Mouse (Mus musculus): ENCODE results near the gene Rela.

The Rela gene

DNA sequence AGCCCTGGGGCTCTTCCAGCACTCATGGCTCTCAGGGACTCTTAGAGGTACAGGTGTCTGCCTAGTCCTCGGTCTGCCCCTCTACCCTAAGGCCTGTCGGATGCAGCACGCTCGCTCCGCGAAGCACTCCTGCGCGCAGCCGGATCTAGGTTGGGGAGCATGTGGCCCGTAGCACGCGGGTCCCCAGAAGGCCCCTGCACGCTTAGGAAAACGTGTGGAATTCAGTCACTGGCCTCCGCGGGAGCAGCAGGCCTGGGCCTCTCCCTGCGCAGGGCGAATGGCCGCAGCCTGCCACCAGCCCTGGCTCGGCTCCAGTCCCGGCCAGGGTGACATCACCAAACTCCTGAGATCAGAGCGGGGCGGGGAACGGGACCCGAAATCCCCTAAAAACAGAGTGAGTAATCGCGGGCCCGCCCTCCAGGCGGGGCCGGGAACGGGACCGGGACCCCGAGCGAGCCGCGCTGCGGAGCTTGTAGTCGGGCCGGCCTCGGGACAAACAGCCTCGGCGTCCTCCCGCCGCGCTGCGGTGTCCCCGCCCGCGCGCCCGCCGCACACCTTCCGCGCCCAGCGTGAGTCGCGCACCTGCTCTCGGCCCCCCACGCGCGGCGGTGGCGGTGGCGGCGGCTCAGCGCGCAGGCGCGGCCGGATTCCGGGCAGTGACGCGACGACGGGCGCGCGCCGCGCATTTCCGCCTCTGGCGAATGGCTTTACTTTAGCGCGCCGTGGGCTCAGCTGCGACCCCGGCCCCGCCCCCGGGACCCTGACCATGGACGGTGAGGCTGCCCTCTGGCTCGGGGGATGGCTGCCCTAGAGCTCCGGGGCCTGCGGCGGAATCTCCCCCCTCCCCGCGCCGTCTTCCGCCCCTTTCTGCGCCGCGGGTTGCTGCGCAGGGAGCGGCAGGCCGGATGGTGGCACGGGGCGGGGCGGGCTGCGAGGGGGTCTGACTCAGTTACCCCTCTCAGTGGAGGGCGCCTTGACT, at the start of gene Rela:
Gene Rela, plus strand, starts transcription at position 415 of the 979 bp plus-strand sequence.
- peak; percentile 87 for DNase-seq (ENCODE audit: low read depth, low spot score)

GRCm38 (mm10) chr19:5589159-5589558, 48.1 kb upstream of the Rela start:
- DNase-seq (ENCODE audit: low read depth, low spot score) = no peak

DNA sequence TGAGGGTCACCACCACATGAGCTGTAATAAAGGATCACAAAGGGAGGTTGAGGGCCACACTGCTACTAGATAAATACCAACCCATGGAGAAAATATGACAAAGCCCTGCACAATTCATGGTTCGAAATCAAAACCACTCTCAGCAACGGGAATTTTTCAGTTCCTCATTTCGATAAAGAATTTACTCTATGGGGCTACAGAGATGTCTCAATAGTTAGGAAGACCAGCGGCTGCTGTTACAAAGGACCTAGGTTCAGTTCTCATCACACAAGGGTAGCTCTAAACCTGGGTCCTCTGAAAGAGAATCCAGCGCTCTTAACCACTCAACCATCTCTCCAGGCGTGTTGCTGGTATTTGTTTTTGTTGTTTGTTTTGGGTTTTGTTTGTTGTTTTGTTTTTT, 45.4 kb upstream of the Rela start:
- no peak for DNase-seq (ENCODE audit: low read depth, low spot score)

GRCm38 (mm10) chr19:5599224-5599623, 38.1 kb upstream of the Rela start:
- DNase-seq (ENCODE audit: low read depth, low spot score) = no peak

DNA sequence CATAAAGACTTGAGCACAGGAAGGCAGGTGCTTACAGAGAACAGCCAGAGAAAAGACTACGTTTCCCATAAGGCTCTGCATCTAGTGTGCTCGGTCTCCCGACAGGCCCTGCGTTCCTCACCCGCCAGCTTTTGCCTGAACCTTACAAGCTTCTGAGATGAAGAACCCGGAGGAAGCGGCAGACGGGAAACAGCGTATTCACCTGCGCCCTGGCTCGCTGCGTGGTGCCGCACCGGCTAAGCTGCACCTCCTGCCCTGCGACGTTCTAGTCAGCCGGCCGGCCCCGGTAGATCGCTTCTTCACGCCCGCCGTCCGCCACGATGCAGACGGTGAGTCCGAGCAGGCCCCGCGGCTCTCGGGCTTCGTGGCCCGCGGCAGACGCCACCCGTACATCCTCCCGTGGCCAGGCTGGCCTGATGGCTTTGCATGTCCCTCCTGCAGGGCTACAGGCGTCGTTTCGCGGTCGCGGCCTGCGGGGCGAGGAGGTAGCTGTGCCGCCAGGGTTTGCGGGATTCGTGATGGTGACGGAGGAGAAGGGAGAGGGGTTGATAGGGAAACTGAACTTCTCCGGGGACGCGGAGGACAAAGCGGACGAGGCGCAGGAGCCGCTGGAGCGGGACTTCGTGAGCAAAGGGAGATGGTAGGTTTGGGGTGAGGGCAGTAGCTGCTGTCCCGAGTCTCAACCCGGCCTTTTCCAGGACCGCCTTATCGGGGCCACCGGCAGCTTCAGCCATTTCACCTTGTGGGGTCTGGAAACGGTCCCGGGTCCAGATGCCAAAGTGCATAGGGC, 35.3 kb upstream of the Rela start, which contains the start of gene Rnaseh2c:
Gene Rnaseh2c, plus strand, starts transcription at position 122 of the 790 bp plus-strand sequence.
- DNase-seq (ENCODE audit: low read depth, low spot score) = peak; percentile 94

GRCm38 (mm10) chr19:5603664-5604063, 33.6 kb upstream of the Rela start:
- no peak for DNase-seq (ENCODE audit: low read depth, low spot score)

DNA sequence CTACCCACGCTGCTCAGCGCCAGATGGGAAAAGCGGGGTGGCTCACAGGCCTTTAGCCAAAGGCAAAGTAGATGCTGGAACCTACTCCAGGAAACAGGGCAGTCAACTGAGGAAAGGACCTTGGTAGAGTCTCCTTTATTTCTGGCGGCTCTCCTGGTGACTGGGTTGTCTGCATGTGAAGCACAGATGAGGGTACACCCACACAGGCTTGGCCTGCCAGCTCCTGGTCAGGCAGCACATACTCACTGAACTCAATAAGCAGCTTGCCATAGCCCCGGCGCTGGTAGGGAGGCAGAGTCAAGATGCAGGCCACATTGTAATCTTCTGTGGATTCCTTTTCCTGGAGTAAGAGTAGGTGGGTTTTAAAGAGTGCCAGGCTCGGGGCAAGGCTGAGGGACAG, 32.2 kb upstream of the Rela start:
- no peak for DNase-seq (ENCODE audit: low read depth, low spot score)

DNA sequence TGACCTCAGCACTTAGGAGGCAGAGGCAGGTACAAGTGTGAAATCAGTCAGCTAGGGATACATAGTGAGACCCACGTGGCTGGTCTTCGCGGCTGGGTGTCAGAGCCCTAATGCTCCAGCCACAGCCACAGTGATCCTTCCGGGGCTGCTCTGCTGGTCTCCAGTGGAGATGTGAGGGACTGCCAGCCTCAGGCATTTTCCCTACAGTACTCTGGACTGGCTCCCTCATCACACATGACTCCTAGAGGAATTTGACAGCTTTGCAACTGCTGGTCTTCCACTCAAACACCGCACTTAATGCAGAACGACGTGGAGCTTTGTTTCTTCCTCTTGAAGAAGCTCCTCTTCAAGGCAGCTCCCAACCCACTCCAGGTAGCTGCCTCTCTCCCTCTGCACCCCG, 31.1 kb upstream of the Rela start:
- DNase-seq (ENCODE audit: low read depth, low spot score) = peak; percentile 60

DNA sequence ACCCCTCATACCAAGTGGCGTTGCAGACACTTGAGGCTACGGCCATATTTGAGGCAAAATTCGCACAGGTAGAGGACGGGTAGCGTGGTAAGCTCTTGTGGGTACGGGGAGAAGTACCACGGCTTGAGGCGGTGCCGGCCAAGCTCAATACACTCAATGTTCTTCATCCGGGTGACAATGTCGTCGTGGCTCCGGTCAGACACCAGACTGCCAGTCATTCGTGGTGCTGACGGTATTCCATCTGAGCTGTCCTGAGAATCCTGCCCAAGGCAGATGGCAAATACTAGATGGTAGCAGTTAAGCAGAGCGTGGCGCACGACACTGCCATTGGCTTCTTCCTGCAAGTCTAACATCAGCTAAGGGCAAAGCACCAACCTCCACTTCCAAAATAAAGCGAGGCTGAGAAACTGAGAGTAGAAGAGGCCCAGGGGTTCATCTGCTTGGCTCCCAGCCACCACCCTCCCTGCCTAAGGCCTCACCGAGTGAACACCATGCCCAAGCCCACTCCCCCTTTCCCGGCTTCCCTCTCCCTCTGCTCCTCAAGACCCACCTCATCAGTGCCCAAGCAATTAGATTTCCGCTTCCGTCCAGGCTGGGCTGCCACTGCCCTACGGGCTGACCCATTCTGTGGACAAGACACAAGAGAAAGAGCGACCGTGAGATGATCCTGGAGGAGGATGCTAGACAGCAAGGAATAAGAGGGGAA, 29.4 kb upstream of the Rela start:
- no peak for DNase-seq (ENCODE audit: low read depth, low spot score)

- DNase-seq (ENCODE audit: low read depth, low spot score) = no peak
Measured at GRCm38 (mm10) chr19:5608707-5609106, 28.6 kb upstream of the Rela start.

DNA sequence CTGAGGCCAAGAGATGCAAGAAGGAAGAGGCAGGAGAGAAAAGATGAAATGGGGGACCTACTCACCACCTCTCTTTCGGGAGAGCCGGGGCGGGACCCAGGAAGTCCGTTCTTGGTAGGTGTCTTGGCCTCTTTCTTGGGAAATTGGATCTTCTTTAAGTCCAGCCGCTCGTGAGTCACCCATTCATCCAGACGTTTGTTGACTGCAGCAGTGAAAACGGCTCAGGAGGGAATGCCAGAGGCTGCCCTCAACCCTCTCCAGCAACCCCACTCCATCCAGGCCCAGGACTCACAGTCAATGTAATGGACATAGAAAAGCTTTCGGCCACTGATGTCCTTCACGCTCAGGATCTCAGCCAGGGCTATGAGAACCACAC, 28.1 kb upstream of the Rela start:
- no peak for DNase-seq (ENCODE audit: low read depth, low spot score)

GRCm38 (mm10) chr19:5609547-5610404, 27.5 kb upstream of the Rela start, which contains the start of gene Kat5:
Gene Kat5 (minus strand): TSS chr19:5610237.
- DNase-seq (ENCODE audit: low read depth, low spot score) = peak; percentile 95

DNA sequence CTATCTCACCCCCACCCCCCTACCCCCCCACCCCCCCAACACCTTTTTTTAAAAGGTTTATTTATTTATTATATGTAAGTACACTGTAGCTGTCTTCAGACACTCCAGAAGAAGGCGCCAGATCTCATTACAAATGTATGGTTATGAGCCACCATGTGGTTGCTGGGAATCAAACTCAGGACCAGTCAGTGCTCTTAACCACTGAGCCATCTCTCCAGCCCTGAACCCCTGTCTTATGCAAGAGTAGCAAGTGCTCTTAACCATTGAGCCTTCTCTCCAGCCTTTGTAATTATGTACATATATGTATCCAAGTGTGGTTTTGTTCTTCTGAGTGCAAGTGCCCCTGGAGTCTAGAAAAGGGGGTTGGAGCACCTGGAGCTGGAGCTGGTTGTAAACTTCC, 25.3 kb upstream of the Rela start:
- peak; percentile 32 for DNase-seq (ENCODE audit: low read depth, low spot score)

- no peak for DNase-seq (ENCODE audit: low read depth, low spot score)
Measured at GRCm38 (mm10) chr19:5612762-5613411, 24.4 kb upstream of the Rela start.

DNA sequence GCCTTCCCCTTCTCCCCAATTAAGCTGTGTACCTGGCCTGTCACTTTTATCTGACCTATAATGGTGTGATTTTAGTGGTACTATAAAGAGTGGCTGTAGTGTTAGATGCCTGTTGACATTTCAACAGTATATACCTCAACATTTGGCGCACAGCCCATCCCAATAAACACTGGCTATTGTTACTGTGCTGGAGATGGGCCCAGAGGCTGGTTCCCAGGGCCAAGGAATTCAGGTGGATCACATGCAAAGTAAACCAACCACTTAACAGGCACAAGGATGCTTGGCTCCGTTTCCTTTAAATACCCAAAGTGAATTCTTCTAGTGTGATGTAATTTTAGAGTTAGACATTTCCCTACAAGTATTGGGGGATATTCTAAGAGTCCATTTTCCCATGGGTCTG, 22.3 kb upstream of the Rela start:
- DNase-seq (ENCODE audit: low read depth, low spot score) = no peak

DNA sequence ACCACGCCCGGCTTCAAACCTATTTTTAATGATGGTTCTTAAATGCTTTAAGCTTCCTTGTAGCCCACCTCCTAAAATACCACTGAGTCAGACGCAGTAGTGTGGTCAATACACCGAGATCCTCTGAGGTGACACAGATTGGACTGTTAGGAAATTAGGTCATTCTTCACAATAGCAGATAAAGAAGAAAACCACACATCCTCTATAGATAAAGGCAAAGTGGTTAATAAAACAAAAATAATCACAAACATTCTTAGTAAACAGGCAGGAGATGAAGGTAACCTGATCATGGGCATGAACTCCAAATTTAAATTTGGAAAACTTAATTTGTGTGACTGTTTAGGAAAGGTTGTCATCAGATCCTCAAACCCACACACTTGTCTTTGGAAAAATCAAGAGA, 17.3 kb upstream of the Rela start:
- DNase-seq (ENCODE audit: low read depth, low spot score) = no peak

- no peak for DNase-seq (ENCODE audit: low read depth, low spot score)
Measured at GRCm38 (mm10) chr19:5621884-5622283, 15.4 kb upstream of the Rela start.

- no peak for DNase-seq (ENCODE audit: low read depth, low spot score)
Measured at GRCm38 (mm10) chr19:5625311-5625710, 12.0 kb upstream of the Rela start.

GRCm38 (mm10) chr19:5629907-5630306, 7.4 kb upstream of the Rela start:
- peak; percentile 82 for DNase-seq (ENCODE audit: low read depth, low spot score)

DNA sequence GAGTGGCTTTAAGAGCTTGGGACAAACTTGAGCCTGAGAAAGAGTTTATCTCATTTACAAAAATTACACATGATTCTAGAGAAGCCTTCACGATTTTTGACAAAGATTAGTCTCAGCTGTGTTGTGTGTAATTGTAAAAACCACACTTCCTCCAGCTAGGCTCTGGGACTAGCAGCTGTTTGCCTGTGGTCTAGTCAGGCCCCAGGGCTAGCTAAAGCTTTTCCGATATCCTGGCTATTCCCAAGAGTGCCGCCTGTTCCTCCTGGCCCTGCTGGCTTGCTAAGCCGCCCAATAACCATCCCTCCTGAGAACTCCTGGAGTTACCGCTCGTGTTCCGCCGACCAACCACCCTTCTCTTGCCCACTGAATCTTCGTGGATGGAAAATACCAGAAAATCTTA, 5.2 kb upstream of the Rela start:
- DNase-seq (ENCODE audit: low read depth, low spot score) = no peak

All from R1 (cell line).